Mouse (Mus musculus) kidney, embryonic 16.5 days (tissue): ENCODE results near the gene Atf5. TPM values are rescaled to one million over a fixed set of nuclear protein-coding genes. Genes with fewer than 3 reads are reported as not detected.
A peak's percentile ranks its signal among the peaks of the same experiment; 100 is the strongest.

Source experiments
- ATAC-seq: fragments of 200-750 bp; cut with Nextera tagmentation; 2 replicates; pipeline ENCODE4 v1.8.0; 2017; ENCODE audit warnings: moderate TSS enrichment; ENCODE audit not compliant: low FRiP score, low TSS enrichment
- H3K27ac ChIP-seq: fragments of 300-500 bp; sonication (generic); 2 replicates; pipeline ENCODE4 v1.5.1; 2014; ENCODE audit warnings: low read length
- H3K27me3 ChIP-seq: fragments of 300-500 bp; sonication (generic); 2 replicates; pipeline ENCODE4 v1.6.1; 2014; ENCODE audit warnings: low read length, control low read depth, mixed read lengths; ENCODE audit not compliant: insufficient read depth
- H3K36me3 ChIP-seq: fragments of 300-500 bp; sonication (generic); 2 replicates; pipeline ENCODE4 v1.6.1; 2014; ENCODE audit warnings: low read length, control low read depth, mixed read lengths; ENCODE audit not compliant: insufficient read depth
- H3K4me1 ChIP-seq: fragments of 300-500 bp; sonication (generic); 2 replicates; pipeline ENCODE4 v1.6.1; 2014; ENCODE audit warnings: low read length, control low read depth, mixed read lengths; ENCODE audit not compliant: insufficient read depth
- H3K4me2 ChIP-seq: fragments of 300-500 bp; sonication (generic); replicated peaks from 2 replicates; pipeline ENCODE4 v1.6.1; 2014; ENCODE audit warnings: low read depth, low read length
- H3K4me3 ChIP-seq: fragments of 300-500 bp; sonication (generic); 2 replicates; pipeline ENCODE4 v1.5.1; 2014; ENCODE audit warnings: mild to moderate bottlenecking, low read length
- H3K9ac ChIP-seq: fragments of 300-500 bp; sonication (generic); replicated peaks from 2 replicates; pipeline ENCODE4 v1.6.1; 2014; ENCODE audit warnings: low read length
- H3K9me3 ChIP-seq: fragments of 300-500 bp; sonication (generic); 2 replicates; pipeline ENCODE4 v1.6.1; 2016; ENCODE audit warnings: low read length, control low read depth
- WGBS: fragments of 180-500 bp; shearing (Covaris S2); extraction: QIAGEN DNeasy Blood & Tissue Kit; methylation state at CpG from one replicate; pipeline ENCODE4 v1.1.7; 2014; 5-methylcytosine and 5-hydroxymethylcytosine counted together
- microRNA counts: library from miRNA; unstranded; fragments of <30 nt; microRNA quantifications from one replicate; lab custom pipeline; 2016
- microRNA-seq: library from miRNA; unstranded; fragments of <30 nt; microRNA quantifications from one replicate; pipeline ENCODE4, GENCODE M21; 2016
- polyA plus RNA-seq: library from polyadenylated mRNA; unstranded; fragments of >200 nt; fragmentation: Nextera tagmentation; extraction: Ambion mirVana; gene quantifications from 2 replicates; pipeline ENCODE4 v1.2.1, GENCODE M21; 2015

Gene Atf5
- polyA plus RNA-seq, 1 experiment from 2014 or later, result 3.5 TPM

- H3K9me3 ChIP-seq, result peaks cover 3% of the 10 kb centered on the region; the same call in 1 of the 2 replicates
- no peak overlapping the region for H3K27ac ChIP-seq
- no peak for ATAC-seq
- no peak overlapping the region for H3K9ac ChIP-seq
- WGBS, result 67% methylated on average over 3 of the region's 3 CpGs
- H3K4me3 ChIP-seq, result no peak overlapping the region
- H3K4me2 ChIP-seq, result no peak overlapping the region
- H3K36me3 ChIP-seq, result no peaks in the 10 kb centered on the region
- H3K27me3 ChIP-seq, result no peaks in the 10 kb centered on the region
- H3K4me1 ChIP-seq, result no peaks in the 10 kb centered on the region
Observed at GRCm38 (mm10) chr7:44789531-44789930, 26.9 kb downstream of the Atf5 start.

- no peak overlapping the region for H3K27ac ChIP-seq
- H3K27me3 ChIP-seq, result no peaks in the 10 kb centered on the region
- H3K36me3 ChIP-seq, result peaks cover 17% of the 10 kb centered on the region
- ATAC-seq, result no peak
- H3K4me3 ChIP-seq, result no peak overlapping the region
- WGBS, result 89% methylated on average over 8 of the region's 8 CpGs
- H3K4me2 ChIP-seq, result no peak overlapping the region
- H3K4me1 ChIP-seq, result no peaks in the 10 kb centered on the region
- H3K9me3 ChIP-seq, result no peaks in the 10 kb centered on the region
- H3K9ac ChIP-seq, result no peak overlapping the region
Observed at GRCm38 (mm10) chr7:44780101-44780500, 36.4 kb downstream of the Atf5 start.

DNA sequence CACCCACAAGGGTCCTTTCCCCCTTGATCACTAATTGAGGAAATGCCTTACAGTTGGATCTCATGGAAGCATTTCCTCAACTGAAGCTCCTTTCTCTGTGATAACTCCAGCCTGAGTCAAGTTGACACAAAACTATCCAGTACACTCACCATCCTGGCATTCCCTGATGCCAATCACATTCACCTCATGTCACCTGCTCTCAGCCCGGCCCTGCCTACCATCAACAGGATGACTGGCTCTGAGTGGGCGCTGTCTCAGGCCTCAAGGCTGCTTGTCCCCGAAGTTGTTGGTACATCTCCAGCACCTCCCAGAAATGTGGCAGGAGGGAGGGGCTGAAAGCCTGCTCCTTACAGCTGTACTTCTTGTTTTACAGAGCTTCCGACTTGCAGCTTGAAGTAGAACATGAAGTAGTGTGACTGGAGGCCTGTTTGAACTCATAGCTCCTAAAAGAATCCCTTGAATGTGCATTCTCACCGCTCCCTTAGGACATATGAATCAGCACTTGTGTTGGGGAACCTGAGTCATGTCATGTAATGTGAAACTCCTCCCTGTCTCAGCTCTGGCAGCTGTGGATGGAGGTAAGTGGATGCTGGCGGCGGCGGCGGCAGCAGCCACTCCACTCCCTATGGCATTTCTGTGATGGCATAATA is 39.5 kb downstream of the Atf5 start:
- Histone ChIP-seq H3K9me3 (no peaks in the 10 kb centered on the region), H3K27ac (no peak overlapping the region), H3K4me3 (no peak overlapping the region), H3K27me3 (no peaks in the 10 kb centered on the region), H3K4me1 (no peaks in the 10 kb centered on the region), H3K36me3 (peaks cover 37% of the 10 kb centered on the region), H3K9ac (no peak overlapping the region), H3K4me2 (no peak overlapping the region)
- WGBS, result 90% methylated on average over 9 of the region's 9 CpGs
- ATAC-seq, result no peak

GRCm38 (mm10) chr7:44772591-44773204 is 43.8 kb downstream of the Atf5 start:
- no peak overlapping the region for H3K27ac ChIP-seq
- peaks cover 53% of the 10 kb centered on the region for H3K36me3 ChIP-seq
- WGBS, result 89% methylated on average over 8 of the region's 8 CpGs
- ATAC-seq, result no peak
- H3K9ac ChIP-seq, result no peak overlapping the region
- no peaks in the 10 kb centered on the region for H3K27me3 ChIP-seq
- no peak overlapping the region for H3K4me3 ChIP-seq
- H3K9me3 ChIP-seq, result no peaks in the 10 kb centered on the region
- H3K4me1 ChIP-seq, result no peaks in the 10 kb centered on the region
- no peak overlapping the region for H3K4me2 ChIP-seq

DNA sequence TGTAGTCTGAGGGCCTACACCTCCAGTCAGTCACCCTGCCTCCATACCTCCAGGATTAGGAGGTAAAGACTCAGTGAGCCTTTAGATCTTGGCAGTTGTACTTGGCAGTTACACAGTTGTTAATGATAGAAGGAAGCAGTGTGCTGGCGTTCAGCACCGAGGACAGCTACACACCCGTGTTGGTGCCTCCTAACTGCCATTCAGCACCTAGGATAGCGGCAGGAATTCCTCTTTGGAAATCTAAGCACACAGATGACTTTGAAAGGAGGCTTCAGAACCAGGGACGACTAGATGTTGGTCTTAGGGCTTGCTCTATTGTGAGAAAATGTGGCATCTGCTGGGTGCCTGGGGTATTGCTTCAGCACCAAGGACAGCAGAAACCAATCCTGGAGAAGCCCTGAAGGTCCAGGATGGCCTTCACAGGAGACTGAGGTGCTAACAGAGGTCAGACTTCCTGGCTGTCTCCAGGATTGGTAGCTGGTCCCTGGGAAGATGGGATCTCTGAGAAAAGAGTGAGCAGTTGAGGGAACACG is 46.3 kb downstream of the Atf5 start:
- Histone ChIP-seq H3K9me3 (no peaks in the 10 kb centered on the region), H3K27ac (no peak overlapping the region), H3K4me2 (no peak overlapping the region), H3K4me1 (no peaks in the 10 kb centered on the region), H3K9ac (no peak overlapping the region), H3K4me3 (no peak overlapping the region), H3K27me3 (no peaks in the 10 kb centered on the region), H3K36me3 (peaks cover 48% of the 10 kb centered on the region)
- peak; percentile 23; the same call in 1 of the 2 replicates for ATAC-seq
- WGBS, result 14% methylated on average over 6 of the region's 6 CpGs

GRCm38 (mm10) chr7:44768129-44768528 is 48.3 kb downstream of the Atf5 start:
- Histone ChIP-seq H3K4me2 (no peak overlapping the region), H3K27ac (no peak overlapping the region), H3K4me3 (no peak overlapping the region), H3K9ac (no peak overlapping the region), H3K9me3 (no peaks in the 10 kb centered on the region), H3K27me3 (no peaks in the 10 kb centered on the region), H3K4me1 (no peaks in the 10 kb centered on the region), H3K36me3 (peaks cover 40% of the 10 kb centered on the region)
- WGBS, result 86% methylated on average over 5 of the region's 5 CpGs
- ATAC-seq, result no peak

MicroRNAs within 50 kb of the gene (microRNA counts, 519-probe panel; counts per million panel counts)
- 104 counts per million, percentile 35 among the panel's probes with 10 or more counts for microRNA mmu-miR-707 (lab: Ali Mortazavi, UCI)

Small RNA genes lying within 50 kb of the gene (microRNA-seq; reads per million reads assigned to microRNA genes)
- not detected for gene Mir707

Other genes with a start within 250 kb of the Atf5 start
- 70.0 and 83.8 TPM in 2 replicates for gene Napsa, start 244.3 kb downstream of the Atf5 start, polyA plus RNA-seq
- gene Kcnc3, start 226.0 kb downstream of the Atf5 start, polyA plus RNA-seq, result 0.11 and 0.14 TPM in 2 replicates
- gene Myh14, start 145.8 kb downstream of the Atf5 start, polyA plus RNA-seq, result 1.7 and 2.0 TPM in 2 replicates
- not detected in 2 replicates for gene Izumo2, start 107.9 kb downstream of the Atf5 start, polyA plus RNA-seq
- gene Vrk3, start 68.2 kb downstream of the Atf5 start, polyA plus RNA-seq, result 54.5 and 54.9 TPM in 2 replicates
- gene Zfp473, start 65.6 kb downstream of the Atf5 start, polyA plus RNA-seq, result 2.1 and 2.6 TPM in 2 replicates
- gene Nup62, start 570 bp downstream of the Atf5 start, polyA plus RNA-seq, result 99.9 and 105 TPM in 2 replicates
- gene Il4i1, start 271 bp downstream of the Atf5 start, polyA plus RNA-seq, result 1.1 and 1.5 TPM in 2 replicates
- 117 and 126 TPM in 2 replicates for gene Akt1s1, start 32.3 kb upstream of the Atf5 start, polyA plus RNA-seq
- 93.9 and 94.9 TPM in 2 replicates for gene Tbc1d17, start 32.4 kb upstream of the Atf5 start, polyA plus RNA-seq
- 38.7 and 40.4 TPM in 2 replicates for gene Pnkp, start 40.5 kb upstream of the Atf5 start, polyA plus RNA-seq
- gene Ptov1, start 53.1 kb upstream of the Atf5 start, polyA plus RNA-seq, result 371 and 404 TPM in 2 replicates
- gene Med25, start 76.1 kb upstream of the Atf5 start, polyA plus RNA-seq, result 136 and 149 TPM in 2 replicates
- 27.7 and 28.4 TPM in 2 replicates for gene Fuz, start 79.4 kb upstream of the Atf5 start, polyA plus RNA-seq
- 72.9 and 75.3 TPM in 2 replicates for gene Ap2a1, start 112.8 kb upstream of the Atf5 start, polyA plus RNA-seq
- gene Tsks, start 126.5 kb upstream of the Atf5 start, polyA plus RNA-seq, result 0.10 and 0.24 TPM in 2 replicates
- gene Cpt1c, start 158.2 kb upstream of the Atf5 start, polyA plus RNA-seq, result 22.4 and 23.8 TPM in 2 replicates
- gene Prmt1, start 169.9 kb upstream of the Atf5 start, polyA plus RNA-seq, result 681 and 701 TPM in 2 replicates
- gene Irf3, start 181.0 kb upstream of the Atf5 start, polyA plus RNA-seq, result 109 TPM in 2 replicates
- gene Bcl2l12, start 182.1 kb upstream of the Atf5 start, polyA plus RNA-seq, result 56.1 and 61.9 TPM in 2 replicates
- 30.6 and 36.4 TPM in 2 replicates for gene Scaf1, start 199.7 kb upstream of the Atf5 start, polyA plus RNA-seq
- 42.9 and 44.1 TPM in 2 replicates for gene Rras, start 201.3 kb upstream of the Atf5 start, polyA plus RNA-seq
- 12.9 and 13.8 TPM in 2 replicates for gene Prr12, start 236.2 kb upstream of the Atf5 start, polyA plus RNA-seq
- 85.2 and 86.3 TPM in 2 replicates for gene Nosip, start 245.8 kb upstream of the Atf5 start, polyA plus RNA-seq
- 42.4 and 44.9 TPM in 2 replicates for gene Prrg2, start 246.0 kb upstream of the Atf5 start, polyA plus RNA-seq